Mouse (Mus musculus) layer of hippocampus, adult 9-11 months (tissue): ENCODE data around the gene Brdt.
"Not testable (repeated sequence)": the region's sequence is repeated elsewhere in the genome, so short reads cannot be mapped to it uniquely, and the experiment has no call there.

ENCODE experiments used
- DNase-seq: peaks from one replicate; pipeline ENCODE4 v3.0.0; 2022

Gene Brdt

GRCm38 (mm10) chr5:107342891-107343290, 11.9 kb downstream of the Brdt start:
- DNase-seq: no peak

DNA sequence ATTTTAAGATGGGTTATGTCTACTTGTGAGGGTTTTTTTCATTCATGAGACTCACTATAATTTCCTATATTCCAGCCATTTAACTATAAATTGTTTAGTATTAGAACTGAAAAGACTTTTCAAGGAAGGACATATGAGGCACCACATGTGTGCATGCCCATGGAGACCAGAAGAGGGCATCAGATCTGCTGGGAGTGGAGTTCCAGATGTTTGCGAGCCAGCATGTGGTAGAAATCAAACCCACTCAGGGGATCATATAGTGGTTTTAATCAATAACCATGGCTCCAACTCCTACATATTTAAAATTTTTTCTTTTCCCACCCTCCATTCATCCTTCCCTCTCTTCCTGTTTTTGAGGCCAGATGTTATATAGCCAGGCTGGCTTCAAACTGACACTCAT, 15.3 kb downstream of the Brdt start:
- DNase-seq: no peak

GRCm38 (mm10) chr5:107352566-107352965, 21.6 kb downstream of the Brdt start:
- no peak for DNase-seq

DNA sequence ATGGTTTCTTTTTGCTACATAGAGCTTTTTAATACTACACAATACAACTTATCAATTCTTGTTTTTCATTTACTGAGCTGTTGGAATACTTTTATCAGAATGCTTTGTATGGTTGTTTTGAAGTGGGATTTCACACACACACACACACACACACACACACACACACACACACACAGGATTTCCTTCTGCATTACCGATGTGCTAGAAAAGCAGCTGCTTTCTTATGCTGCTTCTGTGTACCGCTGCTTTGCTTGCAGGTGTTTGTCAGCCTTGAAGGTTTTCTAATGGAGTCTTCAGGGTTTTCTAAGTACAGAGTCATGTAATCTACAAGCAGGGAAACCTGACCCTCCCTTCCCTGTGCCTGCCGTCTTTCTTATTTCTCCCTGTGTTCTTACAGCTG, 23.0 kb downstream of the Brdt start:
- no peak for DNase-seq

DNA sequence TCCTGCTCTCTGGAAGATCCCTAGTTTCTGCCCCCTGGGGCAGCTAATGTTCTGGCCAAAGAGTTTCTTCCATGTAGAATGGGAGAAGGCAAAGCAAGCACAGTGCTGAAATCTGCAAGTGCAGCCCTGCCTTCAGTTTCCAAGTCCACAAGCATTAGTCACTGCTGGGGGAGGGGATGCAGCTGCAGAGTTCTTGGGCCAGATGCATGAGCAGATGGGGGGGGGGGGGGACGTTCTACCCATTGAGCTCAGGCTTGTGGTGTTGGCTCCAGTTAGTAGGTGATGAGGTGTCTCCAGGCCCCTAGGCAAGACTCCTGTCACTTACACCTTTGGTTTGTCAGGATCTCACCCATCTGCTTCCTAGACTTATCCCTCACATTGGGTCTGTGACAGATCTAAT, 24.8 kb downstream of the Brdt start:
- DNase-seq: peak; percentile 41

GRCm38 (mm10) chr5:107357723-107358122, 26.8 kb downstream of the Brdt start:
- no peak for DNase-seq

DNA sequence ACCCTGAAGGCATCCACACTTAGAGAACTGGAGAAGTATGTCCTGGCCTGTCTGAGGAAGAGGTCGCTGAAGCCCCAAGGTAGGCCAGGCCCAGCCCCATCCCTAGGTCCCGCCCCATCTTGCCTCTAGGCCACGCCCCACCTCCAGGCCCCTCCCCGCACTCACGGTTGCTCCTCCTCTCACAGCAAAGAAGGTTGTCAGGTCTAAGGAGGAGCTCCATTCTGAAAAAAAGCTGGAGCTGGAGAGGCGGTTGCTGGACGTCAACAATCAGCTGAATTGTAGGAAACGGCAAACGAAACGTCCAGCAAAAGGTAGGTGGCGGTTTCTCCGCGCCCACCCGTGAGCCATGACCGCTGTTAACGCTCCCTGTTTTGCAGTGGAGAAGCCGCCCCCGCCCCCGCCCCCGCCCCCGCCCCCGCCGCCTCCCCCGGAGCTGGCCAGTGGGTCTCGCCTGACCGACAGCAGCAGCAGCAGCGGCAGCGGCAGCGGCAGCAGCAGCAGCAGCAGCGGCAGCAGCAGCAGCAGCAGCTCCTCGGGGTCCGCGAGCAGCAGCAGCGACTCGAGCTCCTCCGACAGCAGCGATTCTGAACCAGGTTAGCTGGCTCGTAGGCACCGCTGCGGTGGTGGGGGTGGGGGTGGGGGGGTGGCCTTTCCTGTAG, 28.6 kb downstream of the Brdt start:
- peak; percentile 87 for DNase-seq

DNA sequence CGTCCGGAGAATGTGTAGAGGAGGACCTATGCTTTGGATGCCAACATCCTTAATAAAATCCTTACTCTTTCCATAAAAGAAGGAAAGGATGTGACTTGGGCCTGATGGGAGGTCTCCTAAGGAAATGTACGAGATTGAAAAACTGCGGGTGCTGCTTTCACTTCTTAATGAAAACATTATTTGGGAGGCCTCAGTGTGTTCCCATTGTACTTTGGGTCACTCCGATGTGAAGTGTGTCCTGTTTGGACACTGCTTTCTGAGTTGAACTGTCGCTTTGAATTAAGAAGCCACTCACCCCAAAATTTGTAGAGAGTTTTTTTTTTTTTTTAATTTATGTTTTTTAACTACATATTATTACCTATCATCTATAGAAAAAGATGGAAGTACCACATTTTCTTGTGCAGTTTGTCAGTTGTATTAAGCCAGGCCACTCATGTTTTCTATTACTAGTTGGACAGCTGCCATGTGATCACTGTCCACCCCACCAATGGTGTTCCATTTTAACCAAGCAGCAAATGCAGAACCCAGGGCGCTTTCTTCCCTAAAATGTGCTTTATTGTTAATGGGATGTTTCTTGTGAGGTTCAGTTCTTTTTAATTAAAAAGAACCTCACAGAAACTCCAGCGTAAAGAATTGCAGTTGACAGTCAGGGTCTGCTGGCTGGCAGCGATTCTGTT, 29.2 kb downstream of the Brdt start:
- DNase-seq: no peak

GRCm38 (mm10) chr5:107370040-107370439, 39.1 kb downstream of the Brdt start:
- DNase-seq: no peak

DNA sequence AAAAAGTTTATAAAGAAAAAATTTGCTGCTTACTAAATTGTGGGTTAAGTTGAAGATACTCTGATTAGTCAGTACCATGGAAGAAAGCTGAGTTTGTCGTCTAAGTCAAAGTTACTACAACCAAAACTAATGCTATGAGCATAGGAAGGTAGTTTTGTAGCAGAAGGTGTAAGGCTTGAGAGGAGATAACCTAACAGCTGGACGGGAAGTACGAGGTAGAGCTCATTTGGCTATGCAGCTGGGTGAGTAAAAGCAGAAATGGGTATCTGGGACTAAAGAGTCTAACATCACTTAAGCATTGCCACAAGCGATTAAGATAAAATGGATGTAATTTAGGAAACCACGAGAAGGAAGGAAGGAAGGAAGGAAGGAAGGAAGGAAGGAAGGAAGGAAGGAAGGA, 40.4 kb downstream of the Brdt start:
- no peak for DNase-seq

- DNase-seq: no peak
Measured at GRCm38 (mm10) chr5:107373256-107373655, 42.3 kb downstream of the Brdt start.

DNA sequence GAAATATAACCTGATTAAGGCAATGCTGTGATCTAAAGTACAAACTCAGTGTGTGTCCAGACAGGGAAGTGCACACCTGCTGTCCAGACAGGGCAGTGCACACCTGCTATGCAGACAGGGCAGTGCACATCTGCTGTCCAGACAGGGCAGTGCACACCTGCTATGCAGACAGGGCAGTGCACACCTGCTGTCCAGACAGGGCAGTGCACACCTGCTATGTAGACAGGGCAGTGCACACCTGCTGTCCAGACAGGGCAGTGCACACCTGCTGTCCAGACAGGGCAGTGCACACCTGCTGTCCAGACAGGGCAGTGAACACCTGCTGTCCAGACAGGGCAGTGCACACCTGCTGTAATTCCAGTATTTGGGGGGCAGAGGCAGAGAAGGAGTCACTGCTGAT, 55.5 kb downstream of the Brdt start:
- not testable (repeated sequence) for DNase-seq

DNA sequence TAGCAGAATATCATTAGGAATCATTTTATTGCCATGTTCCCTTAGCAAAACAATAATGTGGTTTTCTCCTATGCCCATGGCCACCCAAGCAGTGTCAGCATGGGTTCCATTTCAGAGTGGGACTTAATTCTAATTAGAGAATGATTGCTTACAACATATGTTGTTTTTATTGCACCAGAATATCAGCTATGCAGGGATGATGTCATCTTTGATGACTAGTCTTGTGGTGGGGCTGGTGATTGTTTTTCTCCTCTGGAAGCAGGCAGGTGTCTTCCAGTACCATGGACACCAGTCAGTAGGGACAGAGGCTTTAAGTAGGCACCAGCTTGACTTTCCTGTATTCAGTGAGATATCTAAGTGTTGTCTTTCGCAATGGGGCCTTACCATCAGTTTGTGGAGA, 56.8 kb downstream of the Brdt start:
- no peak for DNase-seq

- DNase-seq: no peak
Measured at GRCm38 (mm10) chr5:107389373-107389772, 58.4 kb downstream of the Brdt start.

DNA sequence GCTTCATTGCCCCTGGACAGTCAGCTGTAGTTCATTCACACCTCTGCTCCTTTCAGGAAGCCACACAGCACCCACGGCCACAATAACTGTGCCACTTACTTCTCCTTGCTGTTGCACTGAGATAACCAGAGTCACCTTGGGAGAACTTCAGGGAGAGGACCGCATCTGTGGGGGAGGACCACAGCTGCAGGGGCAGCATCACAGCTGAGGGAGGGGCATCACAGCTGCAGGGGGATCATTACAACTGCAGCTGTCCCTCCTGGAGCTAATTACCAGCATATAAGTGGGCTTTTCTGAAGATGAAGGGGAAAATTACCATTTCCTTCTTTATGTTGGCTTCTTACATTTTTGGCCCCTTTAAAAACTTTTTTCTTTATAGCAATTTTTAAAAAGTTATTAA, 63.5 kb downstream of the Brdt start:
- DNase-seq: no peak

DNA sequence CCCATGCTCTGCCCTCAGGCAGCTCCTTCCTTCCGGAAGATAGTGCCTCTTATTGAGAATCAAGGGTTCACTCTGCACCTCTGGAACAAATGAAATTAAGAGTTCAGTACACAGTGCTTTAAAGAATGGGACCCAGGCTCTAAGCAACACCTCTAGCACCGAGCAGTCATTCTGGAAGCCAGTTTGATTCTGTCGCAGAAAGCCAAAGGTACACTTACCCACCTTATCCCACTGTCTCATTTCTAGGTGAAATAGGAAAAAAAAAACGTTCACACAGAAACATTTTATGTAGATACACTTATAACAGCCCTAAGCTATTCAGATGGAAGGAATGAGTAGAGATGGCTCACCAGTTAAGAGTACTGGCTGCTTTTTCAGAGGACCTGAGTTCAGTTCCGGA, 71.5 kb downstream of the Brdt start, which contains the start of gene Ephx4:
Ephx4 (plus strand) TSS at position 301 of the 400 bp plus-strand sequence.
- DNase-seq: no peak

DNA sequence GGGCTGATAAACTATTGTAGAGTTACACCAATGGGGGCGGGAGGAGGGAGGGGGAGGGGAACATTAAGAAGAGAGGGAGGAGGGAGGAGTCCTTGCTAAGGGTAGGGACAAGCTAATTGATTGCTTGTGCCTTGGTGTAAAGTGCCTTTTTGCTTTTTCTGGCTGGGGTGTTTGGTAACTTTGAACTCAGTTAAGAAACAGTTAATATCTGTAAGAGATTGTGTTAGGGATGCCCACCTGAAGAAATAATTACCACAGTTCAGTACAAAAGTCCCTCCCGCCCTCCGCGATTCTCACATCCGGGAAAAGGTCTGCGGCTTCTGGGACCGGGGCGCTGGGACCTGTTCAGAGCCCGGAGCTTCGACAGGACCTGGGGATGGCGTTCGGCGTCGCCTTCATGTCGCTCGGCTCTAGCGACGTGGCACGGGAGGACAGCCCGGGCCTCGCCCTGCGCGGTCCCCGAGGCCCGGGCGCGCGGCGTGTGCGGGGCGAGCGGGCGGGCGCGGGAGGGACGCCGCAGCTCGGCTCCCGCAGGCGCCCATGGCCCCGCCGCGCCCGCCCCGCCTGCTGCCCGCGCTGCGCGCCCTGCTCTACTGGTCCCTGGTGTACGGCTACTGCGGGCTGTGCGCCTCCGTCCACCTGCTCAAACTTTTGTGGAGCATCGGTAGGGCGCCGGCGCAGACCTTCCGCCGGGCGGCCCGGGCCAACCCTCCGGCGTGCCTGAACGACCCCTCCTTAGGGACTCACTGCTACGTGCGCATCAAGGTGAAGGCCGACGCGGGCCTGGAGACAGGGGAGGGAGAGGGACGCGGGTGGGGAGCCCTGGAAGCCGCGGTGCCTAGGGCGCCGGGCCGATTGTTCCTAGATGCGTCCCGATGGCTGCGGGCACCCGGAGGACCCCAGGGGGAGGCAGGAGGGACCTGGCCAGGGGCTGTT, 72.3 kb downstream of the Brdt start:
- no peak for DNase-seq

GRCm38 (mm10) chr5:107403947-107404684, 73.2 kb downstream of the Brdt start:
- peak; percentile 73 for DNase-seq

- DNase-seq: peak; percentile 82
Measured at GRCm38 (mm10) chr5:107405361-107405760, 74.4 kb downstream of the Brdt start.

GRCm38 (mm10) chr5:107410305-107410704, 79.3 kb downstream of the Brdt start:
- DNase-seq: no peak

DNA sequence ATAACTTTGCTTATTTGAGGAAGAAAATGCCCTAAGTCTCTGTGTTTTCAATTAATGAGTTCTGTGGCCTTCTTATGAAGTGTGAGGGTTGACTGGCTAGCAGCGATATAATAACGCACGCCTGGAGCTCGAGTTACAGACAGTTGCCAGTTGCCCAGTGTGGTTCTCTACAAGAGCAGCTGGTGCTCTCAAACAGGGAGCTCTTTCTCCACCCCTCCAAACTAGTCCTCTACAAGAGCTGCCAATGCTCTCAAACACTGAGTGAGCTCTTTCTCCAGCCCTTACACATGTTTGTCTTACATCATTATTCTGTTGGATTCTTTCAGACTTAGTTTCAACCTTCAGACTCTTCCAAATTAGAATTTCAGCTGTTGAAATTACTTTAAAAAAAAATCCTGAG, 80.4 kb downstream of the Brdt start:
- DNase-seq: peak; percentile 64

DNA sequence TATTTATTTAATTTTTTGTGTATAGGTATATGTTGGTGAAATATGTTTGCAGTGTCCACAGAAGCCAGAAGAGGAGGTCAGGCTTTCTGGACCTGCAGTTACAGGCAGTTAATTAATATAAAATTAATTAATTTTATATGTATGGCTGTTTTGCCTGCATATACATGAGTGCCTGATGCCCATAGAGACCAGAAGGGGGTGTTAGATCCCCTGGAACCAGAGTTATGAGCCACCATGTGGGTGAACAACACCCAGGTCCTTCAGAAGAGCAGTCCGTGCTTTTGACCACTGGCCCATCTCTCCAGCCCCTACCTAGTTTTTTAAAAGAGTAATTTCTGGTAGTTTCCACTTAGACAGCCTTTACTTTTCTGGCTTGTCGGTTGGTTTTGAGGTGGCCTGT, 81.3 kb downstream of the Brdt start:
- DNase-seq: no peak

DNA sequence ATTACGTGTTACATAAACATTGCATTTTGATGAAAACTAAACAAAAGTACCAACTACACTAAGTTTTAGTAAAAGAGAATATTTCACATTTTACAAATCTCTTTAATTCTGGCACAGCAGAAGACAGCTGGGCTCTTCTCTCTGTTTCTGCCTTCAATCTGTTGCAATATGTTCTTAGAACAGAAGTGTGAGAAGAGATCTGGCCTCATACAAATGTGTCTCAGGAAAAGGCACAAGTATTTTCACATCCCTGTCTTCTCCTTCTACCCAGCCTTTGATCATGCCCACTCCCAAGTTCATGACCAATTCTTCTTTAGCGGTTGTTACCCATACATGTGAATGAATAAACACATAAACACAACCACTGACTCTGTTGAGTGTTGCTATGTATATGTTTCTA, 84.1 kb downstream of the Brdt start:
- peak; percentile 70 for DNase-seq
